Mouse (Mus musculus) heart, adult 2 months (tissue): ENCODE measurements around the gene Drg1.

Source experiments
- CTCF ChIP-seq: fragments of 200-600 bp; IDR thresholded peaks from 2 replicates; pipeline ENCODE4 v1.8.1; 2022; ENCODE audit warnings: antibody characterized with exemption, mild to moderate bottlenecking, moderate library complexity
- POLR2A ChIP-seq: fragments of 200-500 bp; IDR thresholded peaks from 2 replicates; pipeline ENCODE4 v1.6.1; 2011; ENCODE audit warnings: mild to moderate bottlenecking, low read depth, low read length, control low read depth; ENCODE audit not compliant: insufficient read depth

- TF ChIP-seq POLR2A, result no peak
- no peak for TF ChIP-seq CTCF
These were observed 25.3 kb upstream of the Drg1 start for GRCm38 (mm10) chr11:3291311-3292061.
